Mouse (Mus musculus) lung, postnatal 36 days (tissue): ENCODE data around the gene Foxr1.
"Not testable (repeated sequence)": the region's sequence is repeated elsewhere in the genome, so short reads cannot be mapped to it uniquely, and the experiment has no call there.

Experiments used
- DNase-seq: peaks from one replicate; pipeline ENCODE4 v3.0.0; 2022; ENCODE audit warnings: mixed read lengths

The Foxr1 gene

GRCm38 (mm10) chr9:44411601-44412130 lies 29.3 kb downstream of the Foxr1 start:
- no peak for DNase-seq

- DNase-seq, result no peak
Measured at GRCm38 (mm10) chr9:44410647-44411336, 30.1 kb downstream of the Foxr1 start.

GRCm38 (mm10) chr9:44408693-44409092 lies 32.2 kb downstream of the Foxr1 start:
- not testable (repeated sequence) for DNase-seq

GRCm38 (mm10) chr9:44407752-44408097 lies 33.2 kb downstream of the Foxr1 start:
- no peak for DNase-seq

- peak; percentile 96 for DNase-seq
Measured at GRCm38 (mm10) chr9:44406906-44407751, 33.8 kb downstream of the Foxr1 start, which contains the start of the genes Rps25 and Trappc4. Gene Rps25 (plus strand): TSS chr9:44407139. Gene Trappc4 (minus strand): TSS chr9:44407600.

- no peak for DNase-seq
Measured at GRCm38 (mm10) chr9:44405011-44405410, 35.9 kb downstream of the Foxr1 start.

- no peak for DNase-seq
Measured at GRCm38 (mm10) chr9:44401081-44401480, 39.9 kb downstream of the Foxr1 start.

GRCm38 (mm10) chr9:44399795-44400114 lies 41.2 kb downstream of the Foxr1 start:
- no peak for DNase-seq

GRCm38 (mm10) chr9:44399114-44399794 lies 41.7 kb downstream of the Foxr1 start:
- DNase-seq, result no peak

- DNase-seq, result no peak
Measured at GRCm38 (mm10) chr9:44398551-44398950, 42.4 kb downstream of the Foxr1 start.

GRCm38 (mm10) chr9:44398087-44398486 lies 42.8 kb downstream of the Foxr1 start:
- DNase-seq, result no peak

- peak; percentile 99 for DNase-seq
Measured at GRCm38 (mm10) chr9:44396684-44397411, 44.1 kb downstream of the Foxr1 start, which contains the start of gene Slc37a4. Gene Slc37a4 (plus strand): TSS chr9:44396852.

- peak; percentile 85 for DNase-seq
Measured at GRCm38 (mm10) chr9:44391466-44391865, 49.5 kb downstream of the Foxr1 start.

GRCm38 (mm10) chr9:44389273-44389672 lies 51.7 kb downstream of the Foxr1 start:
- peak; percentile 70 for DNase-seq

GRCm38 (mm10) chr9:44387221-44387620 lies 53.7 kb downstream of the Foxr1 start:
- DNase-seq, result no peak

GRCm38 (mm10) chr9:44384596-44384995 lies 56.3 kb downstream of the Foxr1 start:
- DNase-seq, result no peak
